Mouse (Mus musculus): Measurements from ENCODE around the gene E2f2. TPM values are rescaled to one million over a fixed set of nuclear protein-coding genes. Genes with fewer than 3 reads are reported as not detected.
A peak's percentile ranks its signal among the peaks of the same experiment; 100 is the strongest.

E2f2 gene
- polyA plus RNA-seq, 1 experiment from 2014 or later, result 85.3 TPM

- ATAC-seq (ENCODE audit: insufficient read depth), result peak; percentile 48
- H3K9me3 ChIP-seq (replicated peaks), result no peaks in the 10 kb centered on the region
- H3K27me3 ChIP-seq, result no peaks in the 10 kb centered on the region
- H3K4me1 ChIP-seq (replicated peaks), result peaks cover 98% of the 10 kb centered on the region
- peak overlapping the region; percentile 56 for H3K9ac ChIP-seq
- 70% methylated on average over 6 of the region's 6 CpGs for WGBS (ENCODE audit: insufficient replicate concordance)
- peaks cover 98% of the 10 kb centered on the region for H3K36me3 ChIP-seq (replicated peaks)
- peak overlapping the region; percentile 43 for H3K4me3 ChIP-seq (replicated peaks)
- peak overlapping the region; percentile 95 for H3K27ac ChIP-seq (replicated peaks)
- peak overlapping the region; percentile 71 for H3K4me2 ChIP-seq
Observed at GRCm38 (mm10) chr4:136188973-136189737, 17.0 kb downstream of the E2f2 start.

GRCm38 (mm10) chr4:136189912-136190311 lies 17.7 kb downstream of the E2f2 start:
- Histone ChIP-seq H3K4me3 (replicated peaks) (peak overlapping the region; percentile 43), H3K27ac (replicated peaks) (peak overlapping the region; percentile 95), H3K9me3 (replicated peaks) (no peaks in the 10 kb centered on the region), H3K9ac (peak overlapping the region; percentile 73), H3K27me3 (no peaks in the 10 kb centered on the region), H3K36me3 (replicated peaks) (peaks cover 99% of the 10 kb centered on the region), H3K4me2 (peak overlapping the region; percentile 71), H3K4me1 (replicated peaks) (peaks cover 95% of the 10 kb centered on the region)
- ATAC-seq (ENCODE audit: insufficient read depth), result peak; percentile 99
- 22% methylated on average over 8 of the region's 8 CpGs for WGBS (ENCODE audit: insufficient replicate concordance)

- no peak for ATAC-seq (ENCODE audit: insufficient read depth)
- peak overlapping the region; percentile 39 for H3K27ac ChIP-seq (replicated peaks)
- WGBS (ENCODE audit: insufficient replicate concordance), result 94% methylated on average over 3 of the region's 3 CpGs
- no peaks in the 10 kb centered on the region for H3K27me3 ChIP-seq
- no peaks in the 10 kb centered on the region for H3K9me3 ChIP-seq (replicated peaks)
- no peak overlapping the region for H3K9ac ChIP-seq
- H3K4me2 ChIP-seq, result no peak overlapping the region
- H3K4me3 ChIP-seq (replicated peaks), result no peak overlapping the region
- H3K36me3 ChIP-seq (replicated peaks), result peaks cover 83% of the 10 kb centered on the region
- H3K4me1 ChIP-seq (replicated peaks), result peaks cover 81% of the 10 kb centered on the region
Observed at GRCm38 (mm10) chr4:136193571-136193970, 21.4 kb downstream of the E2f2 start.

GRCm38 (mm10) chr4:136195029-136195428 lies 22.8 kb downstream of the E2f2 start:
- Histone ChIP-seq H3K4me1 (replicated peaks) (peaks cover 75% of the 10 kb centered on the region), H3K4me2 (no peak overlapping the region), H3K27me3 (peaks cover 1% of the 10 kb centered on the region), H3K27ac (replicated peaks) (peak overlapping the region; percentile 41; the same call in 1 of the 2 replicates), H3K9ac (no peak overlapping the region), H3K36me3 (replicated peaks) (peaks cover 70% of the 10 kb centered on the region), H3K4me3 (replicated peaks) (no peak overlapping the region), H3K9me3 (replicated peaks) (no peaks in the 10 kb centered on the region)
- ATAC-seq (ENCODE audit: insufficient read depth), result no peak
- 66% methylated on average over 7 of the region's 7 CpGs for WGBS (ENCODE audit: insufficient replicate concordance)

GRCm38 (mm10) chr4:136195629-136196028 lies 23.4 kb downstream of the E2f2 start:
- Histone ChIP-seq H3K27ac (replicated peaks) (peak overlapping the region; percentile 41; the same call in 1 of the 2 replicates), H3K9me3 (replicated peaks) (no peaks in the 10 kb centered on the region), H3K4me1 (replicated peaks) (peaks cover 71% of the 10 kb centered on the region), H3K4me2 (no peak overlapping the region), H3K36me3 (replicated peaks) (peaks cover 64% of the 10 kb centered on the region), H3K27me3 (peaks cover 7% of the 10 kb centered on the region), H3K4me3 (replicated peaks) (no peak overlapping the region), H3K9ac (no peak overlapping the region)
- WGBS (ENCODE audit: insufficient replicate concordance), result 84% methylated on average over 9 of the region's 9 CpGs
- ATAC-seq (ENCODE audit: insufficient read depth), result no peak

- no peak overlapping the region for H3K4me3 ChIP-seq (replicated peaks)
- no peak for ATAC-seq (ENCODE audit: insufficient read depth)
- peaks cover 66% of the 10 kb centered on the region for H3K4me1 ChIP-seq (replicated peaks)
- H3K36me3 ChIP-seq (replicated peaks), result peaks cover 58% of the 10 kb centered on the region
- H3K27me3 ChIP-seq, result peaks cover 13% of the 10 kb centered on the region
- H3K9ac ChIP-seq, result no peak overlapping the region
- H3K4me2 ChIP-seq, result no peak overlapping the region
- peak overlapping the region; percentile 41 for H3K27ac ChIP-seq (replicated peaks)
- no peaks in the 10 kb centered on the region for H3K9me3 ChIP-seq (replicated peaks)
- 82% methylated on average over 10 of the region's 10 CpGs for WGBS (ENCODE audit: insufficient replicate concordance)
Observed at GRCm38 (mm10) chr4:136196201-136196600, 24.0 kb downstream of the E2f2 start.

GRCm38 (mm10) chr4:136198846-136199245 lies 26.7 kb downstream of the E2f2 start:
- no peak overlapping the region for H3K4me3 ChIP-seq (replicated peaks)
- no peak overlapping the region for H3K4me2 ChIP-seq
- H3K27me3 ChIP-seq, result peaks cover 36% of the 10 kb centered on the region
- peaks cover 31% of the 10 kb centered on the region for H3K36me3 ChIP-seq (replicated peaks)
- WGBS (ENCODE audit: insufficient replicate concordance), result 79% methylated on average over 7 of the region's 7 CpGs
- ATAC-seq (ENCODE audit: insufficient read depth), result no peak
- H3K9ac ChIP-seq, result no peak overlapping the region
- no peaks in the 10 kb centered on the region for H3K9me3 ChIP-seq (replicated peaks)
- 0 out of 2 replicates have a peak overlapping the region, but pooled peaks have one; percentile 57 for H3K27ac ChIP-seq (replicated peaks)
- H3K4me1 ChIP-seq (replicated peaks), result peaks cover 39% of the 10 kb centered on the region

- peaks cover 33% of the 10 kb centered on the region for H3K4me1 ChIP-seq (replicated peaks)
- H3K36me3 ChIP-seq (replicated peaks), result peaks cover 23% of the 10 kb centered on the region
- H3K9me3 ChIP-seq (replicated peaks), result no peaks in the 10 kb centered on the region
- no peak overlapping the region for H3K4me3 ChIP-seq (replicated peaks)
- peaks cover 45% of the 10 kb centered on the region for H3K27me3 ChIP-seq
- H3K9ac ChIP-seq, result no peak overlapping the region
- peak overlapping the region; percentile 57 for H3K27ac ChIP-seq (replicated peaks)
- WGBS (ENCODE audit: insufficient replicate concordance), result 27% methylated on average over 9 of the region's 9 CpGs
- no peak for ATAC-seq (ENCODE audit: insufficient read depth)
- H3K4me2 ChIP-seq, result no peak overlapping the region
Observed at GRCm38 (mm10) chr4:136199562-136200292, 27.5 kb downstream of the E2f2 start.

GRCm38 (mm10) chr4:136202509-136202908 lies 30.3 kb downstream of the E2f2 start:
- no peak for ATAC-seq (ENCODE audit: insufficient read depth)
- peaks cover 71% of the 10 kb centered on the region for H3K27me3 ChIP-seq

GRCm38 (mm10) chr4:136204775-136205174 lies 32.6 kb downstream of the E2f2 start:
- Histone ChIP-seq H3K36me3 (replicated peaks) (no peaks in the 10 kb centered on the region), H3K4me2 (no peak overlapping the region), H3K9me3 (replicated peaks) (no peaks in the 10 kb centered on the region), H3K9ac (no peak overlapping the region), H3K4me1 (replicated peaks) (peaks cover 35% of the 10 kb centered on the region), H3K4me3 (replicated peaks) (no peak overlapping the region), H3K27me3 (peaks cover 93% of the 10 kb centered on the region), H3K27ac (replicated peaks) (no peak overlapping the region)
- ATAC-seq (ENCODE audit: insufficient read depth), result no peak
- WGBS (ENCODE audit: insufficient replicate concordance), result 64% methylated on average over 2 of the region's 2 CpGs

More at GRCm38 (mm10) chr4:136202509-136202908, 30.3 kb downstream of the E2f2 start:
- Histone ChIP-seq H3K27ac (replicated peaks) (no peak overlapping the region), H3K9me3 (replicated peaks) (no peaks in the 10 kb centered on the region), H3K9ac (no peak overlapping the region), H3K4me2 (no peak overlapping the region), H3K4me1 (replicated peaks) (peaks cover 36% of the 10 kb centered on the region), H3K36me3 (replicated peaks) (no peaks in the 10 kb centered on the region), H3K4me3 (replicated peaks) (no peak overlapping the region)
- WGBS (ENCODE audit: insufficient replicate concordance), result 6% methylated on average over 9 of the region's 9 CpGs
